Mouse (Mus musculus): ENCODE data around the gene Gopc.
A peak's percentile ranks its signal among the peaks of the same experiment; 100 is the strongest.

Gene Gopc

GRCm38 (mm10) chr10:52381845-52382591, at the start of gene Gopc:
Gopc (minus strand) TSS chr10:52382124.
- DNase-seq: peak; percentile 100

DNA sequence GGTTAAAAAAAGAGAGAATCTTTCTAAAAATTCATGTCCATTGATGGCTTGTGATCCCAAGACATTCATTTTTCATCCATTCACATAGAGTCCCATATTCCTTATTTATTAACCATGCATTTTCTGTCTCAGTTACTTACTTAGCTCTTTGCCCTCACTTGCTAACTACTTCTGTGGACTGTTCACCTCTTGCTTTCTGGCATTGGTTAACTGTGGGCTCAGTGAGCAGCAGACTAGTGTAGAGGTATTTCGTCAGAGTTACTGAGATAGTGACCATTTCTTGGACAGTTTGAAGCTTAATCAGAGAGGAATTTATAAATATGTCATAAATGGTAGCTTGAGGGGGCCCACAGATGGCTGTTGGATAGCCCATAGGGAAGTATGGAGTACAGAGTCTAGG, 49.0 kb upstream of the Gopc start:
- DNase-seq: peak; percentile 33

DNA sequence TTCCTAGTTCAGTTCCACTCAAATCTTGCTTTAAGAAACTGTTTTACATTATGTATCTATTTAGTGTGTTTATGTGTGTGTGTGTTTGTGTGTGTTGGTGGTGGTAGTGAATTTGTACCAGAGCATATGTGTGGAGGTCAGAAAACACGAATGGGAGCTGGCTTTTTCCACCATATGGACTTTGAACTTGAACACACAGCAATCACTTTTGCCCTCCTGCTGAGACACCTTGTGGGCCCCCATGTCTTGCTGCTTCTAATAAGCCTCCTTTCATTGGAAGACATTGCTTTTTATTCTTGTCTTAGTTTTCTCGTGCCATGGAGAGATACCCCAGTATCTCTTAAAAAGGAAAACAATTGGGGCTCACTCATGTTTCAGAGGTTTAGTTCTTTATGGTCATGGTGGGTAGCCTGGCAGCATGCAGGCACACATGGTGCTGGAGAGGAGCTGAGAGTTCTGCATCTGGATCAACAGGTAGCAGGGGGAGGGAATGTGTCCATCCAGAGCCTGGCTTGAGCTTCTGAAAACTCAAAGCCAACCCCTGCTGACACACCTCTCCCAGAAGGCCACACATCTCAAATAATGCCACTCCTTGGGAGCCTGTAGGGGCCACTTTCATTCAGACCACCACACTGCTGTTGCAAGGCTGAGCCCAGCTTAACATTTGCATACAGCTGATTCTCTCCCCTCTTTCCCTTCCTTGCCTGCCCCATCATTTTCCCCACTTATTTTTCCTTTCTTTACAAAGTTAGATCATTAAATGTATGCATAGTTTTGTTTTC, 45.9 kb upstream of the Gopc start:
- peak; percentile 35 for DNase-seq

GRCm38 (mm10) chr10:52426314-52426980, 44.5 kb upstream of the Gopc start:
- peak; percentile 85 for DNase-seq

GRCm38 (mm10) chr10:52423097-52423496, 41.2 kb upstream of the Gopc start:
- peak; percentile 79 for DNase-seq

DNA sequence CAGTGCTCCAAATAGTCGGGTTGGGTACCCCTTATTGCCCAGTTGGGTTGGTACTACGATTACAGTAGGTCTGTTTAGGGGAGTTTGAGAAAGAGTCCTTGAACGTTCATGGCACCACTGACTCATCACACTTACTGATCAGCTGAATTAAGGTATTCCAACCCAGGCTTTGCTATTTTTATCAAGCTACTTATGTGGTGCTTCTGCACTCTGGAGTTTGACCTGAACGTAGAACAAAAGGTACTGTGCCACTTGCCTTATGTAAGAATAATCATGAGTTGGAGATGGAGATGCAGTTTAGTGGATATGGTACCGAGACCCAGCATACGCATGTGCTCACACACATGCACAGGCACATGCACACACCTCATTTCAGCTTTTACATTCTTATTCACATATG, 39.8 kb upstream of the Gopc start:
- peak; percentile 92 for DNase-seq

- peak; percentile 24 for DNase-seq
Observed at GRCm38 (mm10) chr10:52420526-52420925, 38.6 kb upstream of the Gopc start.

GRCm38 (mm10) chr10:52419402-52419801, 37.5 kb upstream of the Gopc start:
- DNase-seq: peak; percentile 84

GRCm38 (mm10) chr10:52418931-52419330, 37.0 kb upstream of the Gopc start:
- no peak for DNase-seq

DNA sequence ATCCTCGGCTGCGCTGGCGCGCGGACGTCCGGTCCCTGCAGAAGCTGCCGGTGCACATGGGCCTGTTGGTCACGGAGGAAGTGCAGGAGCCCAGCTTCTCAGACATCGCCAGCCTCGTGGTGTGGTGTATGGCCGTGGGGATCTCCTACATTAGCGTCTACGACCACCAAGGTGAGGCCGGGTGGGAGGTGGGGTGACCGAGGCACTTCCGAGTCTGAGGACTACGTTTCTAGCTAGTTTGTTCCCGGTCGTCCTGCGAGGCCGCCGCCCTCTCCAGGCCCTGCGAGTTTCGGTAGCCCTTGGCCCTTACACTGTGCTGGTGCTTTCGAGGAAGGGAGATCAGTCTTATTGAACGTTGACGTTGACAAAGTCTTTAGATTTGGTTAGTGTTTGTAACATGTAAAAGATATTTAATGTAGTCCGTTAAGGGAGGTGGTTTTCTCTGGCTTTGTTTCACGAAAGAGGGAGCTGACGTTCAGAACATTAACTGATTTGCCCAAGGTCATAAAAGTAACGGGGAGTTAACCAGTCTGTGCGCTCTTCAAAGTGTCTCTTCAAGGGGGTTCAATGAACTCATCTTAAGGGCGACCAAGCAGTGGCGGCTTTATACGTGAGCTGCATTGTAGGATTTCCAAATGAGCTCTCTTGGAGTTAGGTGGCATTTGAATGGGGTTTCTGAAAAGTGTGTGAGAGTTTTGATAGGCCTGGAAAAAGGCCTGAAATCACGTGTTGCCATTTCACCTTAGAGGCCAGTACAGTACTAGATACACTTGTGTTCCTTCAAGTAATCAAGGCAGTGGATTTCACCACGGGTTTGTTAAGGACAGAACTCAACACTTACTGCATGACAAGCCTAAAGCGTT, 36.3 kb upstream of the Gopc start:
- no peak for DNase-seq

- DNase-seq: peak; percentile 100
Observed at GRCm38 (mm10) chr10:52417299-52417997, 35.5 kb upstream of the Gopc start, which contains the start of gene Nus1. Nus1 (plus strand) TSS chr10:52417547.

DNA sequence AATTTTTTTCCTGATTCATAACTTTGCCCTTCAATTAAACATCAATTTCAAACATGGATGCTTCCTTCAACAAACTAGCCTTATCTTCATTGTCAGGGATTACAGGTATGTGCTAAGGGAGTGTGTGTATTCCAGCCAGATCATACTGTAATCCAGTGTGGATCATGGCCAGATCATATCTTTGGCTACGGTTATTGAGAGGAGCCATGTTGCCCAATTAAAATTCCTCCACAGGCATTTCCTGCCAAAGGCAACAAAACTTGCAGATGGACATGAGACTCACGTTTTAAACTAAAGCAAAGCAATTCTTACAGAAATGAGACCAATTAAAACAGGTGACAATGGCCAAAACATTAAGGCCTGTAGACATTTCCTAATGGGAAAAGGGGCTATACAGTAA, 34.5 kb upstream of the Gopc start:
- DNase-seq: no peak

GRCm38 (mm10) chr10:52415020-52415419, 33.1 kb upstream of the Gopc start:
- no peak for DNase-seq

- no peak for DNase-seq
Observed at GRCm38 (mm10) chr10:52407526-52407925, 25.6 kb upstream of the Gopc start.

DNA sequence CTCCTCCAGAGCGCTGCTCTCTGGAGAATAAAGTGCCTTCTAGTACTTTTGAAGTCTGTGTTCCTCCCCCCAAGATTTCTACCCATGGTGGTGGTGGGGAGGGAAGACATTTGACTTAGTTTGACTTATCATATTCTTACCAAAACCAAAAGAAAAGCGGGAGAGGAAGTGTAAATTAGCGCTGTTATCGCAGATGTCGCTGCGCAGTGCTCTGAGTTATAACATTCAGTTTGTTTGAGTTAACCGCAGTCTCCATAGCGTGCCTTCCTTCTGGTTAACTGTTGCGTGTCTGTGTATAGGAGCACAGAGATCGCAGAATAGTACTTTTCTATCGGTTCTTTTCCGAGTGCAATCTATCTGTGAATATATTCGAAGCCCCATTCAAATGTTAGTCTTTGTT, 23.2 kb upstream of the Gopc start:
- DNase-seq: no peak

- DNase-seq: no peak
Observed at GRCm38 (mm10) chr10:52399722-52400121, 17.8 kb upstream of the Gopc start.

GRCm38 (mm10) chr10:52398715-52399114, 16.8 kb upstream of the Gopc start:
- no peak for DNase-seq

DNA sequence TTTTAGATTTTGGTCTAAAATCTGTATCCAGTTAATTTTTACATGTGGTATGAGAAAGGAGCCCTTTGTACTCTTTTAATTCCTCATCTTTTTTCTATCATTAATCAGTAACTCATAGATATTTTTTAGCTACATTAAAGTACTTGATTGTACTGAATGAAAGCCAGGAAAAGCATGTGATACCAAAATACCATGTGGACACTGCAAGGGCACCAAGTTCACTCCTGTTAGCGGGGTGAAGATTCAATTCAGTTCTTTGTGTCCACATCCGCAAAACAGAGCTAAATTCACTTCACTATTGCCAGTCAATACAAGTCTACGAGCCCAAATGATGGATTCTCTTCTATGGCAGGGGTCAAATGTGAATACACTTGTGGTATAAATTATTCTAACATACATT, 14.7 kb upstream of the Gopc start:
- DNase-seq: no peak

DNA sequence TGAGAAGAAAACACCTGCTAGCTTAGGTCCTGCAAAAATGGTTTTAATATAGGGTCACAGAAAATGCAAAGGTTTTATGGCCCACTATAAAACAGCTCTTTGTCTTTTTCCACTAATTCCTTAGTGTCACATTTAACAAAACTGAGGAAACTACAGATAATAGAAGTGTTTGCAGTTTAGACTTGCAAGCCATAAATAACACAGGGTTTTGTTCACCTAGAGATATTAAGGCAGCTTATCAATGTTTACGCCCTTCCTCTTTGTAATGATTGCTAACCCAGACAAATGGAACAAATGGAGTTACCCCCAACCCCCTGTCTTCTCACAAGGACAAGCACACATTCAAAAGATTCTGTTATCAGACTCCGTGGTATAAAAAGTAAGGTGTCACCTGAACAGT, 9.3 kb upstream of the Gopc start:
- DNase-seq: no peak

DNA sequence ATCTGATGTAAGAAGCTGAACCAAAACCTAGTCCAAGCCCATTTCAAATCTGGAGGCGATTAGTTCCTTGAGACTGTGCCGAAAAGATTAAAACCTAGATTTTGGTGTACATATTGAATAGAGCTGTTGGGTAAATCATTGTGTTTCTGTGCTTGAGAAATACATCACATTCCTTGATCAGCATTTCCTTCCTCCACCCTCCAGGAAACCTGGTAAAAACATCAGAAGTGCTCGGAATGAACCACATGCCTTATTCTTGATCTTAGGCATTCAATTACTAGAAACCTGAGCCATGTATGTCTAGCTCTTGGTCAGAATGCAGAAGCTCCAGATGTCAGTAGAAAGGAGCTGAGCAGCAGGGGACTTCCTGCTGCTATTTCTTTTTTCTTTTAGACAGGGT, 7.5 kb upstream of the Gopc start:
- DNase-seq: peak; percentile 94

GRCm38 (mm10) chr10:52388922-52389430, 7.1 kb upstream of the Gopc start, which contains the start of gene Nepn:
Nepn (plus strand) TSS chr10:52388972.
- peak; percentile 94 for DNase-seq

- DNase-seq: no peak
Observed at GRCm38 (mm10) chr10:52387192-52387591, 5.3 kb upstream of the Gopc start.

Measured in heart, adult 11 months (tissue).